Mouse (Mus musculus): Measurements from ENCODE around the gene Gm6034. TPM values are rescaled to one million over a fixed set of nuclear protein-coding genes. Genes with fewer than 3 reads are reported as not detected.
"Not testable (repeated sequence)": the region's sequence is repeated elsewhere in the genome, so short reads cannot be mapped to it uniquely, and the experiment has no call there.

The Gm6034 gene
- polyA plus RNA-seq, 1 experiment from 2014 or later, result not detected

DNA sequence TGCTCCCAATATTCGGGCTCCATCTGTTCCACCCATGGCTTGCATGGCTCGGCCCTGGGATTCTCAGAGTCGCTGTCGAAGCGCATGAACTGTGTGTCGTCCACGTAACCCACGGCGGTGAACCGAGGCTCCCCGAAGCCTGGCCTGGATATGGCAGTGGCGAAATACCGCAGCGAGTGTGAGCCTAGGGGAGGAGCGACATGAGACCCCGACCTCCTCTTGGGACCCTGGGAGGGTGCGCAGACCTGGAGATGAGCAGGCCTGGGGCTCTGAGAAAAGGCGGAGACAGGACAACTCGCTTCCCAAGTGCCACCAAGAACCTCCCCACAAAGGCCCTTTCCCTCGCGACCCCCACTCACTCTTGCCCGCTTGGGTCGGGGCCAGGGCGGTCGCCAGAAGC is 15.2 kb downstream of the Gm6034 start:
- ATAC-seq; H3K9ac ChIP-seq (replicated peaks; ENCODE audit: low read depth, low read length); H3K4me2 ChIP-seq (ENCODE audit: low read length); H3K4me3 ChIP-seq (replicated peaks; ENCODE audit: low read length); H3K36me3 ChIP-seq (ENCODE audit: control insufficient read depth, insufficient read depth); H3K27me3 ChIP-seq (replicated peaks; ENCODE audit: control insufficient read depth, insufficient read depth, low read length); H3K27ac ChIP-seq (ENCODE audit: low read length); H3K9me3 ChIP-seq (ENCODE audit: control insufficient read depth, low read length); H3K4me1 ChIP-seq (replicated peaks; ENCODE audit: control insufficient read depth, insufficient read depth, low read length): not testable (repeated sequence)
- WGBS, result 90% methylated on average over 23 of the region's 25 CpGs

DNA sequence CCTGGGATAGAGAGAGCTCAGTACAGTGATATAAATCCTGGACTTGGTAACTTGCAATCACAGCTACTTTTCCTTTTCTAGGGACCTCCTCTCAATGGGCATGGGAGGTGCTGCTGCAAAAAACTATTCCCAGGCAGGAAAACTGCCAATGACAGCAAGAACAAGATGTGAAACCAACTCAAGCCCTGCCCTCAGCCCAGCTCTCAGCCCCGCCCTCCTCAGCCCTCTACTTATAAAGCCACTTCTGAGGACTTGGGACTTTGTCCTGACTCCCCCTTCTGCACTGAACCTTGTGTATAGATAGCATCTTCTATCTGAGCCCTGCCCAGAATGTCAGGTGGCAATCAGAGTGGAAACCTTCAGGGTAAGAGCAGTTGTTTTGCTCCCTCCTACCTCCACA is 15.6 kb downstream of the Gm6034 start, which contains the start of gene Gm11127:
TSS of gene Gm11127 (minus strand) at position 10 of the 400 bp plus-strand sequence.
- H3K9ac ChIP-seq (replicated peaks; ENCODE audit: low read depth, low read length); H3K4me2 ChIP-seq (ENCODE audit: low read length); H3K27ac ChIP-seq (ENCODE audit: low read length); H3K4me3 ChIP-seq (replicated peaks; ENCODE audit: low read length); H3K36me3 ChIP-seq (ENCODE audit: control insufficient read depth, insufficient read depth); H3K9me3 ChIP-seq (ENCODE audit: control insufficient read depth, low read length); H3K4me1 ChIP-seq (replicated peaks; ENCODE audit: control insufficient read depth, insufficient read depth, low read length); H3K27me3 ChIP-seq (replicated peaks; ENCODE audit: control insufficient read depth, insufficient read depth, low read length); ATAC-seq: not testable (repeated sequence)
- 56% methylated on average over 1 of the region's 1 CpGs for WGBS

DNA sequence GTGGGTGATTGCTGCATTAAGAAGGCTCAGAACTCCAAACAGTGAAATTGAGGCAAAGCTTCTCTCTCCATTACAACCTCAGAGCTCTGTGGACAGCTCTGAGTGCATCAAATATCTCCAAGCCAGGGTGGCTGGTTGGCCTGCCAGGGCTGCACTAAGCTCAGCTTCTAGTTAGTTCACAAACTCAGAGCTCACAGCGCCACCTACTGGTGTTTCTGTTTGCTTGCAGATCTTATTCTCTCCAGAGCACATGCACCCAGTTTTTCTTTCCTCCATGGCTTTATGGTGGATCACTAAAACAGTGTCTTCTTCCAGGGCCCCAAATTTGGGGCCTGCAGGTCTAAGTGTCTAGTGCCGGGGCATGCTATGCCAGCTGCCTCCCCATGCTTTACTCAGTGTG is 18.1 kb downstream of the Gm6034 start:
- Histone ChIP-seq H3K4me1 (replicated peaks; ENCODE audit: control insufficient read depth, insufficient read depth, low read length) (no peaks in the 10 kb centered on the region), H3K4me3 (replicated peaks; ENCODE audit: low read length) (no peak overlapping the region), H3K36me3 (ENCODE audit: control insufficient read depth, insufficient read depth) (no peaks in the 10 kb centered on the region), H3K4me2 (ENCODE audit: low read length) (no peak overlapping the region), H3K9ac (replicated peaks; ENCODE audit: low read depth, low read length) (no peak overlapping the region), H3K27ac (ENCODE audit: low read length) (no peak overlapping the region), H3K9me3 (ENCODE audit: control insufficient read depth, low read length) (no peaks in the 10 kb centered on the region), H3K27me3 (replicated peaks; ENCODE audit: control insufficient read depth, insufficient read depth, low read length) (no peaks in the 10 kb centered on the region)
- 28% methylated on average over 2 of the region's 2 CpGs for WGBS
- no peak for ATAC-seq

DNA sequence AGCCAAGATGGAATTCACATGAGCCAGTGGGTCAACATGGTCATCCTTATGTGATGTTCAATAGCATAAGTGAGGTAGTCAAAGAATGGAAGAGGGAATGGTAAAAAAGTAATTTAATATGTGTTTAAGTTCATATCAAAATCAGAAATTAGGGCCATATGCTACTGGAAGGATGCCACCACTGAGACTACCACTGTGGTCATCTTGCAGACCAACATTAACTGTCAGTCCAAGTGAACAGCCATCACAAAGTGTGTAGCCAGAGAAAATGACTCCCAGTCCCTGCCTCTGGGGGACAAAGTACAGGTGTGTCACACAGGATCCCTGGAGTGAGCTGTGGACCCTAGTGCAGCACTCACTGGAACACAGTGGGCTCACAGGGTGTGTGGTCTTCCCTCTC is 39.1 kb downstream of the Gm6034 start:
- not testable (repeated sequence) for H3K27me3 ChIP-seq (replicated peaks; ENCODE audit: control insufficient read depth, insufficient read depth, low read length); H3K9me3 ChIP-seq (ENCODE audit: control insufficient read depth, low read length); H3K4me3 ChIP-seq (replicated peaks; ENCODE audit: low read length); H3K4me2 ChIP-seq (ENCODE audit: low read length); H3K9ac ChIP-seq (replicated peaks; ENCODE audit: low read depth, low read length); H3K4me1 ChIP-seq (replicated peaks; ENCODE audit: control insufficient read depth, insufficient read depth, low read length); H3K27ac ChIP-seq (ENCODE audit: low read length); H3K36me3 ChIP-seq (ENCODE audit: control insufficient read depth, insufficient read depth); ATAC-seq

- not testable (repeated sequence) for H3K36me3 ChIP-seq (ENCODE audit: control insufficient read depth, insufficient read depth); H3K4me1 ChIP-seq (replicated peaks; ENCODE audit: control insufficient read depth, insufficient read depth, low read length); H3K27ac ChIP-seq (ENCODE audit: low read length); H3K27me3 ChIP-seq (replicated peaks; ENCODE audit: control insufficient read depth, insufficient read depth, low read length); ATAC-seq; H3K9me3 ChIP-seq (ENCODE audit: control insufficient read depth, low read length); H3K9ac ChIP-seq (replicated peaks; ENCODE audit: low read depth, low read length)
- WGBS, result 38% methylated on average over 5 of the region's 6 CpGs
- Histone ChIP-seq H3K4me3 (replicated peaks; ENCODE audit: low read length) (peak overlapping the region; percentile 55; the same call in 1 of the 2 replicates), H3K4me2 (ENCODE audit: low read length) (peak overlapping the region; percentile 99)
These were observed 39.9 kb downstream of the Gm6034 start for GRCm38 (mm10) chr17:36082519-36083232.

- Histone ChIP-seq H3K36me3 (ENCODE audit: control insufficient read depth, insufficient read depth) (no peaks in the 10 kb centered on the region), H3K27ac (ENCODE audit: low read length) (no peak overlapping the region), H3K4me1 (replicated peaks; ENCODE audit: control insufficient read depth, insufficient read depth, low read length) (peaks cover 6% of the 10 kb centered on the region), H3K4me3 (replicated peaks; ENCODE audit: low read length) (peak overlapping the region; percentile 55), H3K9me3 (ENCODE audit: control insufficient read depth, low read length) (no peaks in the 10 kb centered on the region), H3K9ac (replicated peaks; ENCODE audit: low read depth, low read length) (peak overlapping the region; percentile 60), H3K27me3 (replicated peaks; ENCODE audit: control insufficient read depth, insufficient read depth, low read length) (peaks cover 7% of the 10 kb centered on the region; the same call in 1 of the 2 replicates), H3K4me2 (ENCODE audit: low read length) (peak overlapping the region; percentile 99)
- WGBS, result under 1% methylated on average over 46 of the region's 46 CpGs
- peak; percentile 64 for ATAC-seq
These were observed 40.6 kb downstream of the Gm6034 start for GRCm38 (mm10) chr17:36083266-36083869.

GRCm38 (mm10) chr17:36083870-36084451 is 41.2 kb downstream of the Gm6034 start:
- Histone ChIP-seq H3K4me2 (ENCODE audit: low read length) (peak overlapping the region; percentile 99), H3K27me3 (replicated peaks; ENCODE audit: control insufficient read depth, insufficient read depth, low read length) (peaks cover 7% of the 10 kb centered on the region; the same call in 1 of the 2 replicates), H3K27ac (ENCODE audit: low read length) (no peak overlapping the region), H3K36me3 (ENCODE audit: control insufficient read depth, insufficient read depth) (no peaks in the 10 kb centered on the region), H3K9me3 (ENCODE audit: control insufficient read depth, low read length) (no peaks in the 10 kb centered on the region), H3K9ac (replicated peaks; ENCODE audit: low read depth, low read length) (peak overlapping the region; percentile 60), H3K4me1 (replicated peaks; ENCODE audit: control insufficient read depth, insufficient read depth, low read length) (peaks cover 6% of the 10 kb centered on the region), H3K4me3 (replicated peaks; ENCODE audit: low read length) (peak overlapping the region; percentile 55)
- under 1% methylated on average over 42 of the region's 42 CpGs for WGBS
- ATAC-seq, result peak; percentile 47; the same call in 1 of the 2 replicates

DNA sequence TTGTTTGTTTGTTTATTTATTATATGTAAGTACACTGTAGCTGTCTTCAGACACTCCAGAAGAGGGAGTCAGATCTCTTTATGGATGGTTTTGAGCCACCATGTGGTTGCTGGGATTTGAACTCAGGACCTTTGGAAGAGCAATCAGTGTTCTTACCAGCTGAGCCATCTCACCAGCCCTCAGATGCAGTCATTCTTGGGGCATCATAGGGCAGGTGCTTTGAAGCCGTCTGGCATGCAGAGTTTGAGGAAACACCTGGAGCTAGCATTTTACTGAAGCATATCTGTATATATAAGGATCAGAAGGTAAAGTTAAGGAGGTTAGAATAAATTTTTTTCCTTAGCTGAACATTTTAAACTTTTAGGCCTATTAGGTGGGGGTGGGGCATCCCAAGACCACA is 43.2 kb downstream of the Gm6034 start:
- 71% methylated on average over 1 of the region's 1 CpGs for WGBS
- not testable (repeated sequence) for ATAC-seq; H3K27ac ChIP-seq (ENCODE audit: low read length); H3K27me3 ChIP-seq (replicated peaks; ENCODE audit: control insufficient read depth, insufficient read depth, low read length); H3K4me3 ChIP-seq (replicated peaks; ENCODE audit: low read length); H3K4me1 ChIP-seq (replicated peaks; ENCODE audit: control insufficient read depth, insufficient read depth, low read length); H3K9me3 ChIP-seq (ENCODE audit: control insufficient read depth, low read length); H3K36me3 ChIP-seq (ENCODE audit: control insufficient read depth, insufficient read depth); H3K4me2 ChIP-seq (ENCODE audit: low read length); H3K9ac ChIP-seq (replicated peaks; ENCODE audit: low read depth, low read length)

DNA sequence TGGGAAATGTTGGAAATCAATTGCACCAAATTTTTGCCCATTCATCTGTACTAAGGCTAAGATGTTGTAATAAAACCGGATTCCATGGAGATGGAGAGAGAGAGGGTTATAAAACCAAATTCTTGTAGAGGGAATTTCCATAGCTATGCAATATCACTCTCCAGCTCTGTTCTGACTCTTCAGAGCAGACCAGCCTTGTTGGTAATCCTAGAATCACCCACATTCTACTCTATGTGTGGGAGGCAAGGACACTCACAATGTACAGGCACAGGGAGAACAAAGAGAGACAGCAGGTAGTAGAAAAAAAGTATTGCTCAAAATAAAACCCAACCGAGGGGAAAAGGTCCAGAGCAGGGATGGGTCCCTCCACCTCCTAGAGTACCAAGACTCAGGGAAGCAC is 49.2 kb downstream of the Gm6034 start:
- not testable (repeated sequence) for H3K36me3 ChIP-seq (ENCODE audit: control insufficient read depth, insufficient read depth); H3K27ac ChIP-seq (ENCODE audit: low read length); H3K4me1 ChIP-seq (replicated peaks; ENCODE audit: control insufficient read depth, insufficient read depth, low read length); H3K9me3 ChIP-seq (ENCODE audit: control insufficient read depth, low read length); ATAC-seq; H3K27me3 ChIP-seq (replicated peaks; ENCODE audit: control insufficient read depth, insufficient read depth, low read length); H3K4me3 ChIP-seq (replicated peaks; ENCODE audit: low read length); H3K9ac ChIP-seq (replicated peaks; ENCODE audit: low read depth, low read length); H3K4me2 ChIP-seq (ENCODE audit: low read length)
- WGBS, result no CpG with 5 or more reads among the region's 2 CpGs
